Mouse (Mus musculus) gonadal fat pad, adult 2 months (tissue): ENCODE results near the gene Orc6. TPM values are rescaled to one million over a fixed set of nuclear protein-coding genes. Genes with fewer than 3 reads are reported as not detected.
A peak's percentile ranks its signal among the peaks of the same experiment; 100 is the strongest.

Experiments used
- DNase-seq: peaks from one replicate; pipeline ENCODE4 v3.0.0-alpha.2; 2012; ENCODE audit warnings: low read depth
- polyA plus RNA-seq: library from polyadenylated mRNA; depleted of rRNA; stranded (reverse); fragments of >200 nt; gene quantifications from 2 replicates; pipeline ENCODE4 v1.2.3, GENCODE M21; 2012; rRNA removed

Gene Orc6
- polyA plus RNA-seq, result 13.8 and 15.0 TPM in 2 replicates

- peak; percentile 56 for DNase-seq
Measured at GRCm38 (mm10) chr8:85299434-85300077, at the start of gene Orc6, which contains the start of gene Vps35. Gene Orc6, plus strand, starts transcription at chr8:85299632. Gene Vps35, minus strand, starts transcription at chr8:85299802.

- no peak for DNase-seq
Measured at GRCm38 (mm10) chr8:85286846-85287245, 12.6 kb upstream of the Orc6 start.

GRCm38 (mm10) chr8:85298600-85299433 lies 615 bp upstream of the Orc6 start:
- no peak for DNase-seq

GRCm38 (mm10) chr8:85301941-85302340 lies 2.5 kb downstream of the Orc6 start:
- peak; percentile 62 for DNase-seq

- DNase-seq, result no peak
Measured at GRCm38 (mm10) chr8:85302931-85303330, 3.5 kb downstream of the Orc6 start.

GRCm38 (mm10) chr8:85303531-85303930 lies 4.1 kb downstream of the Orc6 start:
- DNase-seq, result peak; percentile 40

GRCm38 (mm10) chr8:85308564-85308963 lies 9.1 kb downstream of the Orc6 start:
- no peak for DNase-seq

- no peak for DNase-seq
Measured at GRCm38 (mm10) chr8:85311743-85312142, 12.3 kb downstream of the Orc6 start.

GRCm38 (mm10) chr8:85313036-85313435 lies 13.6 kb downstream of the Orc6 start:
- DNase-seq, result no peak

- DNase-seq, result no peak
Measured at GRCm38 (mm10) chr8:85318534-85318933, 19.1 kb downstream of the Orc6 start.

GRCm38 (mm10) chr8:85321981-85322380 lies 22.5 kb downstream of the Orc6 start:
- DNase-seq, result no peak

GRCm38 (mm10) chr8:85323084-85323483 lies 23.7 kb downstream of the Orc6 start:
- no peak for DNase-seq

GRCm38 (mm10) chr8:85327036-85327435 lies 27.6 kb downstream of the Orc6 start:
- DNase-seq, result no peak

GRCm38 (mm10) chr8:85329506-85329905 lies 30.1 kb downstream of the Orc6 start:
- no peak for DNase-seq

- DNase-seq, result no peak
Measured at GRCm38 (mm10) chr8:85335105-85335504, 35.7 kb downstream of the Orc6 start.

- DNase-seq, result no peak
Measured at GRCm38 (mm10) chr8:85336211-85336933, 36.9 kb downstream of the Orc6 start.

- DNase-seq, result no peak
Measured at GRCm38 (mm10) chr8:85337681-85338080, 38.2 kb downstream of the Orc6 start.

GRCm38 (mm10) chr8:85339871-85340573 lies 40.6 kb downstream of the Orc6 start:
- DNase-seq, result no peak

- DNase-seq, result no peak
Measured at GRCm38 (mm10) chr8:85353287-85353686, 53.9 kb downstream of the Orc6 start.
